Mouse (Mus musculus) kidney, postnatal 36 days (tissue): ENCODE results near the gene Olfr714.
A peak's percentile ranks its signal among the peaks of the same experiment; 100 is the strongest.
"Not testable (repeated sequence)": the region's sequence is repeated elsewhere in the genome, so short reads cannot be mapped to it uniquely, and the experiment has no call there.

Source experiments
- DNase-seq, 2 experiments: peaks; one replicate each; pipeline ENCODE4 v3.0.0; 2021 to 2022; ENCODE audit warnings: mixed read lengths in 2 of 2

The Olfr714 gene

GRCm38 (mm10) chr7:107070681-107071080 is at the start of gene Olfr714:
Olfr714 (plus strand) TSS chr7:107070981.
- DNase-seq = no peak

GRCm38 (mm10) chr7:107030874-107031273 is 39.9 kb upstream of the Olfr714 start, which contains the start of gene Olfr713:
Olfr713 (plus strand) TSS chr7:107031174.
- DNase-seq = no peak

- no peak for DNase-seq
These were observed 30.7 kb upstream of the Olfr714 start for GRCm38 (mm10) chr7:107039934-107040563.

GRCm38 (mm10) chr7:107043136-107043535 is 27.6 kb upstream of the Olfr714 start:
- DNase-seq = no peak

GRCm38 (mm10) chr7:107044407-107044806 is 26.4 kb upstream of the Olfr714 start:
- no peak for DNase-seq

GRCm38 (mm10) chr7:107045833-107046232 is 24.9 kb upstream of the Olfr714 start:
- peak; percentile 41 to 58 for DNase-seq

GRCm38 (mm10) chr7:107047578-107047977 is 23.2 kb upstream of the Olfr714 start:
- no peak for DNase-seq

- no peak for DNase-seq
These were observed 22.1 kb downstream of the Olfr714 start, which contains the start of gene Olfr17 for GRCm38 (mm10) chr7:107092920-107093319. Olfr17 (plus strand) TSS chr7:107093220.

GRCm38 (mm10) chr7:107110269-107110668 is 39.5 kb downstream of the Olfr714 start, which contains the start of gene Olfr715b:
Olfr715b (minus strand) TSS chr7:107110369.
- not testable (repeated sequence) for DNase-seq
